ENCODE assay signal across 8 mouse cellular contexts in genomic region chrX:74330166-74330930, GRCm38 (mm10). TPM values are rescaled to one million over a fixed set of nuclear protein-coding genes. Genes with fewer than 3 reads are reported as not detected.
DNase-seq lines count a peak whose midpoint lies in the region; ATAC-seq and TF ChIP-seq lines count a peak whose summit lies in the region.

No protein-coding gene starts in this region.

- peak overlapping the region; percentile 67 for H3K4me2 ChIP-seq in forebrain, embryonic 11.5 days (ENCODE audit: low read depth, low read length, severe bottlenecking)
- peak overlapping the region; percentile 61; the same call in 1 of the 2 replicates for H3K4me2 ChIP-seq in liver, embryonic 13.5 days

- H3K4me3 ChIP-seq in G1E (ENCODE audit: low read depth, low read length) = peak overlapping the region; percentile 72; the same call in 1 of the 2 replicates
- H3K4me3 ChIP-seq in forebrain, embryonic 11.5 days (ENCODE audit: low read depth, low read length) = peak overlapping the region; percentile 49
- H3K4me3 ChIP-seq in liver, embryonic 13.5 days (replicated peaks) = no peak overlapping the region

- H3K36me3 ChIP-seq in G1E (replicated peaks) = peaks cover 47% of the 10 kb centered on the region
- no peaks in the 10 kb centered on the region for H3K36me3 ChIP-seq in forebrain, embryonic 11.5 days (ENCODE audit: control insufficient read depth, insufficient read depth, low read length)
- no peaks in the 10 kb centered on the region for H3K36me3 ChIP-seq in liver, embryonic 13.5 days

- no peak overlapping the region for H3K27ac ChIP-seq in forebrain, embryonic 11.5 days (ENCODE audit: low read depth, low read length)
- no peak overlapping the region for H3K27ac ChIP-seq in liver, embryonic 13.5 days

- TF ChIP-seq CTCF in G1E (IDR thresholded peaks at IDR 0.05; ENCODE audit: low read depth, low read length) = no peak

- DNase-seq in cerebellum, adult 11 months = no peak
- no peak for DNase-seq in G1E (ENCODE audit: low spot score)
- DNase-seq in forebrain, embryonic 11.5 days (ENCODE audit: low spot score) = no peak
- DNase-seq in liver, embryonic 13.5 days = no peak
- DNase-seq in left cerebral cortex, postnatal 4 days = no peak
- DNase-seq in left cerebral cortex, postnatal 10 days (ENCODE audit: extremely low spot score in 1 of 2, low spot score in 2 of 2) = no peak
- DNase-seq in lung, postnatal 10 days = no peak

- intact Hi-C loops in left cerebral cortex, postnatal 4 days (cut with DNase I) = no loop called here
- intact Hi-C loops in left cerebral cortex, postnatal 10 days (cut with DNase I) = no loop called here

- H3K9me3 ChIP-seq in G1E (replicated peaks) = no peaks in the 10 kb centered on the region
- no peaks in the 10 kb centered on the region for H3K9me3 ChIP-seq in forebrain, embryonic 11.5 days (ENCODE audit: control insufficient read depth, low read length)
- H3K9me3 ChIP-seq in liver, embryonic 13.5 days (replicated peaks) = no peaks in the 10 kb centered on the region

- H3K27me3 ChIP-seq in G1E (ENCODE audit: insufficient read depth, low read length) = no peaks in the 10 kb centered on the region
- no peaks in the 10 kb centered on the region for H3K27me3 ChIP-seq in forebrain, embryonic 11.5 days (ENCODE audit: control insufficient read depth, insufficient read depth, low read length)
- H3K27me3 ChIP-seq in liver, embryonic 13.5 days = no peaks in the 10 kb centered on the region

- ATAC-seq in cerebellum, adult (ENCODE audit: insufficient number of reproducible peaks, low FRiP score, low TSS enrichment) = 0 out of 2 replicates have a peak, but pooled peaks have one; percentile 31
- no peak for ATAC-seq in G1E (ENCODE audit: extremely low read depth, insufficient number of reproducible peaks, low FRiP score, poor library complexity, severe bottlenecking)
- no peak for ATAC-seq in forebrain, embryonic 11.5 days (replicated peaks; ENCODE audit: low FRiP score)
- ATAC-seq in liver, embryonic 13.5 days (ENCODE audit: low read depth) = no peak

- WGBS in forebrain, embryonic 11.5 days = 67% methylated on average over 2 of the region's 2 CpGs
- 36% methylated on average over 2 of the region's 2 CpGs for WGBS in liver, embryonic 13.5 days (ENCODE audit: insufficient replicate concordance)

- peaks cover 56% of the 10 kb centered on the region for H3K4me1 ChIP-seq in G1E (ENCODE audit: insufficient read depth, low read depth, low read length)
- H3K4me1 ChIP-seq in forebrain, embryonic 11.5 days (replicated peaks; ENCODE audit: control insufficient read depth, insufficient read depth, low read length) = no peaks in the 10 kb centered on the region
- H3K4me1 ChIP-seq in liver, embryonic 13.5 days (replicated peaks) = peaks cover 27% of the 10 kb centered on the region

- peak overlapping the region; percentile 66 for H3K9ac ChIP-seq in forebrain, embryonic 11.5 days (ENCODE audit: low read length)
- no peak overlapping the region for H3K9ac ChIP-seq in liver, embryonic 13.5 days

RNA-seq across cellular contexts. Expression of gene Plxna3, which starts 1.5 kb away (rescaled TPM):
- total RNA-seq in G1E (2014; fragmentation: Nextera tagmentation) = 20.5 and 24.0 TPM in 2 replicates
- total RNA-seq in G1E (2017) = 3.0 and 4.6 TPM in 2 replicates
- polyA plus RNA-seq in G1E (2012) = 18.8 and 19.4 TPM in 2 replicates
- 27.4 and 28.3 TPM in 2 replicates for polyA plus RNA-seq in forebrain, embryonic 11.5 days (2014; fragmentation: Nextera tagmentation; extraction: Ambion mirVana)
- 1.2 and 1.3 TPM in 2 replicates for polyA plus RNA-seq in liver, embryonic 13.5 days (2015; fragmentation: Nextera tagmentation; extraction: Ambion mirVana)
- total RNA-seq in left cerebral cortex, postnatal 4 days (2021) = 100 to 1,000 TPM; 172 to 190 TPM
- total RNA-seq in left cerebral cortex, postnatal 10 days (2021) = 10 to 100 TPM; 65.7 to 74.2 TPM

RNA-seq across cellular contexts. Expression of gene Fam50a, which starts 17.5 kb away (rescaled TPM):
- total RNA-seq in G1E (2014; fragmentation: Nextera tagmentation) (37.9 and 41.0 TPM in 2 replicates), G1E (2017) (78.8 and 99.8 TPM in 2 replicates)
- polyA plus RNA-seq in G1E (2012) = 33.8 and 44.5 TPM in 2 replicates
- polyA plus RNA-seq in forebrain, embryonic 11.5 days (2014; fragmentation: Nextera tagmentation; extraction: Ambion mirVana) = 62.5 and 65.6 TPM in 2 replicates
- 37.8 and 42.6 TPM in 2 replicates for polyA plus RNA-seq in liver, embryonic 13.5 days (2015; fragmentation: Nextera tagmentation; extraction: Ambion mirVana)
- total RNA-seq in left cerebral cortex, postnatal 4 days (2021) = 10 to 100 TPM; 45.7 to 49.8 TPM
- total RNA-seq in left cerebral cortex, postnatal 10 days (2021) = 10 to 100 TPM; 37.6 to 44.6 TPM

RNA-seq across cellular contexts. Expression of gene Lage3, which starts 23.1 kb away (rescaled TPM):
- 36.5 and 47.9 TPM in 2 replicates for total RNA-seq in G1E (2014; fragmentation: Nextera tagmentation)
- 32.5 and 36.9 TPM in 2 replicates for total RNA-seq in G1E (2017)
- 5.0 and 5.2 TPM in 2 replicates for polyA plus RNA-seq in G1E (2012)
- 118 and 121 TPM in 2 replicates for polyA plus RNA-seq in forebrain, embryonic 11.5 days (2014; fragmentation: Nextera tagmentation; extraction: Ambion mirVana)
- 62.2 and 71.7 TPM in 2 replicates for polyA plus RNA-seq in liver, embryonic 13.5 days (2015; fragmentation: Nextera tagmentation; extraction: Ambion mirVana)
- 10 to 100 TPM; 34.2 to 34.5 TPM for total RNA-seq in left cerebral cortex, postnatal 4 days (2021)
- total RNA-seq in left cerebral cortex, postnatal 10 days (2021) = 10 to 100 TPM; 31.9 to 35.9 TPM

RNA-seq across cellular contexts. Expression of gene Gdi1, which starts 25.6 kb away (rescaled TPM):
- total RNA-seq in G1E (2014; fragmentation: Nextera tagmentation) = 239 and 405 TPM in 2 replicates
- total RNA-seq in G1E (2017) = 27.7 and 30.6 TPM in 2 replicates
- 31.8 and 35.0 TPM in 2 replicates for polyA plus RNA-seq in G1E (2012)
- 396 and 419 TPM in 2 replicates for polyA plus RNA-seq in forebrain, embryonic 11.5 days (2014; fragmentation: Nextera tagmentation; extraction: Ambion mirVana)
- 45.7 and 49.2 TPM in 2 replicates for polyA plus RNA-seq in liver, embryonic 13.5 days (2015; fragmentation: Nextera tagmentation; extraction: Ambion mirVana)
- 100 to 1,000 TPM; 745 to 773 TPM for total RNA-seq in left cerebral cortex, postnatal 4 days (2021)
- total RNA-seq in left cerebral cortex, postnatal 10 days (2021) = 100 to 1,000 TPM; 705 to 729 TPM

RNA-seq across cellular contexts. Expression of gene Atp6ap1, which starts 33.5 kb away (rescaled TPM):
- total RNA-seq in G1E (2014; fragmentation: Nextera tagmentation) = 129 and 137 TPM in 2 replicates
- 265 and 297 TPM in 2 replicates for total RNA-seq in G1E (2017)
- 10.4 and 11.2 TPM in 2 replicates for polyA plus RNA-seq in G1E (2012)
- polyA plus RNA-seq in forebrain, embryonic 11.5 days (2014; fragmentation: Nextera tagmentation; extraction: Ambion mirVana) = 82.1 and 86.5 TPM in 2 replicates
- 69.8 and 72.1 TPM in 2 replicates for polyA plus RNA-seq in liver, embryonic 13.5 days (2015; fragmentation: Nextera tagmentation; extraction: Ambion mirVana)
- total RNA-seq in left cerebral cortex, postnatal 4 days (2021) = 100 to 1,000 TPM; 228 to 244 TPM
- 100 to 1,000 TPM; 324 to 341 TPM for total RNA-seq in left cerebral cortex, postnatal 10 days (2021)
